Mouse (Mus musculus) frontal cortex, postnatal 25 days (tissue): Measurements from ENCODE around the gene Dlg4.
A peak's percentile ranks its signal among the peaks of the same experiment; 100 is the strongest.

ENCODE experiments used
- DNase-seq, 2 experiments: peaks; one replicate each; pipeline ENCODE4 v3.0.0; 2022; ENCODE audit warnings: low spot score in 2 of 2

Gene Dlg4

DNA sequence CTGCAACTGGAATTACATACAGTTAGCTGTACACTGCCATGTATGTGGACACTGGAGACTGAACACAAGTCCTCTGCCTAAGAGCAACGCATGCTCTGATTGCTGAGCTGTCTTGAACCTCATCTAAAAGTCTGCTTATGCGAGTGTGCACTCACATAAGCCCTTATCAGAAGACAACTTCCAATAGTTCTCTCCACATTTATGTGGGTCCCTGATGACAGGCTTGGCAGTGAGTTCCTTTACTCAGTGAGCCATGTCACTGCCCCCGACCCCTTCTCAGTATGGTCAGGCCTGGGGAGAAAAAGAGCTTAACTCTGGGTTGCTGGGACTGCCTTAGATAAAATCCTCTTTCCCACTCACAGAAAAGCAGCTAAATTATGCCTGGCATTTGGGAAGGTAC is at the start of gene Dlg4:
TSS of gene Dlg4 (plus strand) at position 274 of the 400 bp plus-strand sequence.
- DNase-seq = no peak

DNA sequence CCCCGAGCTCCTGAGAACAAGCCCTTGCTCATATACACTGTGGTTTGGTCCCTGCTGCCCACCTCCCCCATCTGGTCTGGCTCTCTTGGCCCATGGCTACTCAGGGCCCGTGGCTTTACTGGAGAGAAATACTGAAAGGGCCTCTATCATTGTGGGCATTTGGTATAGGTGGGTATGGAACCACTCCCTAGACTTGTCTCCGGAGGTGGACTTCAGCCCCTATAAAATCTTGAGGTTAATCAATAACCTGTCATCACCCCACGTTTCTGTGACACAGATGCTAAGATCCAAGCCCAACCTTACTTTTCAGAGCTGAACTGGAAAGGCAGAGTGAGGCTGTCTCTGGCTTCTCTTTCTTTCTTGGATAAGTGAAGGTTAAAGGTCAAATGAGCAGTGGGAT is 47.9 kb upstream of the Dlg4 start:
- no peak for DNase-seq

DNA sequence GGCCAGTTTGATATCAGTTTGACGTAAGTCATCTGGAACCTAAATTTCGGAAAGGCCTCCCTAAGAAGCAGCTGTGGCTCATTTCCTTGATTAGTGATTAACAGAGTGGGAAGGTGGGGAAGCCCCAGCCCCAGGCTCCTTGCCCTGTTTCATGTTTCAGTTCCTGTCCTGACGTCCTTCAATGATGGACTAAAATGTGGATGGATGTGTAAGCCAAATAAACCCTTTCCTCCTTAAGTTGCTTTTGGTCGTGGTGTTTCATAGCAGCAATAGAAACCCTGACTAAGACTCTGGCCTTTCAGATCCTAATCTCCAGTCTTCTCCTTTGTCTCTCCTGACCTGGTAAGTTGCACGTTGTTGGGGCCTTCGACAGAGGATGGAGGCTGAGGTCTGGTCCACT is 46.5 kb upstream of the Dlg4 start:
- DNase-seq = no peak

DNA sequence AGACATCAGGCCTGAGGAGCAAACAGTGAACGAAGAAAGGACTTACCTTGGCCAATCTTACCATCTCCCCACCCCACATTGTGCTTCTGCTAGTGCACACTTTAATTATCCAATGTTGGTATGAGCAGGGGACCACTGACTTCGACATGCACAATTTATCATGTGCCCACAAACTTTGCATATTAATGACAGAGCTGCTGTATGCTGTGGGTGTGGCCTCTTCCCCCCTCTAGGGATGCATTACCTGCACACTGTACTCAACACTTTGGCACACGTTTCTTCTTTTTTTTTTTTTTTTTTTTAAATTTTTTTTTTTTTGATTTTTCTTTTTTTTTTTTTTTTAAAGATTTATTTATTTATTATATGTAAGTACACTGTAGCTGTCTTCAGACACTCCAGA is 46.0 kb upstream of the Dlg4 start:
- DNase-seq = no peak

DNA sequence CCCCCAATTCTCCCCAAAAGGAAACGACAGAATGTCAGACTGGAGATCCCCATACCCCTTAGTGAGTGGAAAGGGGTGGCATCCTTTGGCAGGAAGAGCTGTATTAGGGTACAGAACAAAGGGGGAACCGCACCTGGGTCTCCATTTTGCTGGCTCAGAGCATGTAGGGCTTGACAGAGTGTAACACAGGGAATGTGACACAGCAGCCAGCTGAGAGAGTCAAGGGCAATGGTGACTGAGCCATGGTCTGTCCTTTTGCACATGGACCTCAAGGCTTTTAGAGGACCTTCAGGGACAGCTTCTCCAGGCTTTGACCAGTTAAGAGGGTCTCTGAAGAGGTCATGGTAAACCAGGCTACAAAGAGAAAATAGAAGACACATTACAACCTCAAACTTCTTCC is 41.8 kb upstream of the Dlg4 start:
- no peak for DNase-seq

DNA sequence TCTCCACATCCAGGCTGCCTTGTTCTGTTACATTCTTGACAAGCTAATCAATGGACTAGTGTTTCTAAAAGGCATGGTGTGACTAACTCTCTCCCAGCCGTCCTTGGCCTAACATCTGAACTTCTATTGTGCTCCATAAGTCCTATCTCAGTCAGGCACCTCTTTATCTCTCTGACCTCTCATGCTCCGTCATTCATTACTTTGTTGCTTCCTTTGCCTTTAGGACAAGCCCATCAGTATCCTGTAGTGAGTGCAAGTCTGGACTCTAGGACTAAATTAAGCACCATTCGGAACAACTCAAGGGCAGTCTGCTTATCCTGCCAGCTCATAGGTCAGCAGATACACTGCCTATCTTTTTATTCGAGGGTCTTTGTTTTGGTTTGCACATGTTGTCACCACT is 40.5 kb upstream of the Dlg4 start:
- no peak for DNase-seq

DNA sequence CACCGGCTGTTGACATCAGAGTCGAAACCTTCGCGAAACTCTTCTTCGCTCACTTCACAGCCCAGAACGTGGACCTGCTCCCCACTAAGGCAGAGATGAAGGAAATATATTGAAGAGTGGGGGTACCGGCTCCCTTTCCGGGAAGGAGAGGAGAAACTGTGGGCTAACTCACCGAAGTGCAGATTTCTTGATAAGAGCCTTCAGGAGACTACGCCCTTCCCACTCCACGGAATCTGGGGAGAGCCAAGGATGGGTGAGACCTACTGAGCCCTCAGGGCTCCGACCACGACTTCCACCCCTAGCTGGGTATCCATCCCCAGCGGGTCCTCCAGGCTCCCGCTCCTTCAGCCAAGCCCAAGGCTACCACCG is 36.9 kb upstream of the Dlg4 start:
- no peak for DNase-seq

- DNase-seq = peak; percentile 99 to 100
These were observed 36.3 kb upstream of the Dlg4 start for GRCm38 (mm10) chr11:69980196-69981140.

GRCm38 (mm10) chr11:69981141-69981762 is 35.5 kb upstream of the Dlg4 start, which contains the start of gene Ctdnep1:
TSS of gene Ctdnep1 (plus strand) at chr11:69981156.
- DNase-seq = no peak

DNA sequence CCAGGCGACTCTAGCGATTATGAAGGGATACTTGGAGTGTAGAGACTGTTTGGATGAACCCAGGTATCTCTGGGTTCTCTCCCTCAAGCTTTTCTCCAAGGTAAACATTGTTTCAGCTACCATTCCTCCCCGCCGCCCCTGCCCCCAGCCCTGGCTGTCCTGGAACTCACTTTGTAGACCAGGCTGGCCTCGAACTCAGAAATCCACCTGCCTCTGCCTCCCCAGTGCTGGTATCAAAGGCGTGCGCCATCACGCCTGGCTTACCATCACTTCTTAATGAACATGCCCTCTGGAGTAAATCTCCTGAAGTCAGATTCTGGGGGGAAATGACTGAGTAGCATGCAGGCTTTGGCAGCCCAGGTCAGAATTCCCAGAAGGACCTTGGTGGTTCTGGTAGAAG is 34.5 kb upstream of the Dlg4 start, which contains the start of gene Elp5:
TSS of gene Elp5 (minus strand) at position 293 of the 400 bp plus-strand sequence.
- no peak for DNase-seq

DNA sequence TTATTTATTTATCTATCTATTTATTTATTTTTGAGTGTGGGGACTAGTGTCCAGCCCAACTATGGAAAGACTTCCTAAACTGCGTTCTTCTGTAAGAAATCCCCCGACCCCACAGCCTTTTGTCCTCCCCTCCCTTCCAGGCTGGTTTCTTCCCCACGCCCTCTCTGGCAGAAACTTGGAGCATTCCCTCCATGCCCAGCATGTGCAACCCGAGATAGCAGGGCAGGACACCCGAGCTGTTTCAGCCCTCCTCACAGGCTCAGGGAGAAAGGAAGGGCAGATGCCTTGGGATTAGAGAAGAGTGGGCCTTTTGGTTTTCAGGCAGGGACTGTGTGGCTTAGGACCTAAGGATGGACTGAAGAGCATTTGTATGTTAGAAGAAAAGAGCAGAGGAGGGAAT is 33.9 kb upstream of the Dlg4 start:
- no peak for DNase-seq

DNA sequence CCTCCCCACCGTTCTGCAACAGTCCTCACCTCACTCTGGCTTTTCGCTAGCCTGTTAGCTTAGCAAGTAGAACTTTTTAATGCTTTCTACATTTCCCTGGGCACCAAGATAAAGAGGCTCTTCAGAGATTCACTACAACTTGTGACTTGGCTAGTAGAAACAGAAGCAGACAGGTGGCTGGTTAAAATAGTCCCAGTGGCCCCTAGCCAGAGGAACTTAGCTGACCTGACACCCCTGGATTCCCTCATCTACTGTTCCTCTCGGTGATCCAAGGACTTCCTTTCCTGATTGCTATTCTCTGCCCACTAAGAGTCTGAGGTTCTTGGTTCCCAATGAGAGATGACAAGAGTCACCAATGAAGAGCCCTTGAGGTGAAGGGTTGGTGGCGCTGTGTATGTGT is 33.4 kb upstream of the Dlg4 start:
- DNase-seq = no peak

GRCm38 (mm10) chr11:69984431-69984830 is 32.3 kb upstream of the Dlg4 start:
- no peak for DNase-seq

- no peak for DNase-seq
These were observed 26.8 kb upstream of the Dlg4 start for GRCm38 (mm10) chr11:69989949-69990348.

DNA sequence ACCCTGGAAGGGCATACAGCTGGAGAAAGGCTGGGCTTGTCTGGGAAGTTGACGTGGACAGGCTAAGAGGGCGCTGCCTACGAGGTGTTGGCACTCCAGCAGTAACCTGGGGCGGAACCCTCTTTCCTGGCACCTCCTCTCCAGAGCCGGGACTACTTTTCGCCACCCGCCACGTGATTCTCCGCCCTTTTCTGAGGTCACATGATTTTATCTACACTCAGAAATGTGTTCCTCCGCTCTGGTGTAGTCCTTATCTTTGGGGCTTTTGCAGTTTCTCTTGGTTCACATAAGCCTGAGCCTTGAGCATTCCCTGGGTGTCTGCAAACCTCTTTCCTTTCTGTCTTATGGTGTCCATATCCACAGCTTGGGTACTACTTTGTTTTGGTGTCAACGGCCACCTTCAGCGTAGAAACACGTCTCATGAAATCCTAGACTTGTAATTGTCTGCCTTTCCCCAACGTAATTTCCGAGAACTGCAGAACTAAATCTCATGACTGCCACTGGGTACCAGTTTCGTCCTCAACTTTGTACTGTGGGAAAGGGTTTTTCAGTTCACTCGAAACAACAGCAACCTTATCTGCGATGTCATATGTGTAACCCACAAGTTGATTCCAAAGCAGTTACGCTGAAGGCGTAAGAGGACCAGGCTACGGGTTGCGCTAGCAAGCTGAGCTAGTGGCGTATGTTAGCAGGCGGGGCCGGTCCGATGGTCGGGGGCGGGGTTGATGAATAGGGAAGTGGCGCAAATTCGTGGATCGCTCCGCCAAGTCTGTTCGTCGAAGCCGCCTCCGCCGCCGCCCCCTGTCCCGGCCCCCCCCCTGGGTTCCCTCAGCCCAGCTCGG is 25.7 kb upstream of the Dlg4 start, which contains the start of gene Gabarap:
TSS of gene Gabarap (plus strand) at position 294 of the 842 bp plus-strand sequence.
- DNase-seq = peak; percentile 93 to 97

DNA sequence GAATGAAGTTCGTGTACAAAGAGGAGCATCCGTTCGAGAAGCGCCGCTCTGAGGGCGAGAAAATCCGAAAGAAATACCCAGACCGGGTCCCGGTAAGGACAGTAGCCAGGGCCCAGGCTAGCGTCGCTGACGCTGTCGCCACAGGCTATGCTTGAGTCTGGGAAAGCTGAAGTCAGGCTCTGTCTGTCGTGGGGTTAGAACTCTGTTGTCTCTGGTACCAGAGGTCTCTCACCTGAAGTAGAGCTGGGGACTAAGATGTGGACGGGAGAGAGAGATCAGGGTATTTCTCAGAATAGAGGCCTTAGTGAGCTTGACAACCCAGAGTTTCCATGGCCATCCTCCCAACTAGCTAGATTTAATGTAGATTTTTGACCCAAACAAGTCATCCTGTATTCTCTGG is 25.0 kb upstream of the Dlg4 start:
- no peak for DNase-seq

GRCm38 (mm10) chr11:69992396-69992795 is 24.3 kb upstream of the Dlg4 start:
- DNase-seq = no peak

DNA sequence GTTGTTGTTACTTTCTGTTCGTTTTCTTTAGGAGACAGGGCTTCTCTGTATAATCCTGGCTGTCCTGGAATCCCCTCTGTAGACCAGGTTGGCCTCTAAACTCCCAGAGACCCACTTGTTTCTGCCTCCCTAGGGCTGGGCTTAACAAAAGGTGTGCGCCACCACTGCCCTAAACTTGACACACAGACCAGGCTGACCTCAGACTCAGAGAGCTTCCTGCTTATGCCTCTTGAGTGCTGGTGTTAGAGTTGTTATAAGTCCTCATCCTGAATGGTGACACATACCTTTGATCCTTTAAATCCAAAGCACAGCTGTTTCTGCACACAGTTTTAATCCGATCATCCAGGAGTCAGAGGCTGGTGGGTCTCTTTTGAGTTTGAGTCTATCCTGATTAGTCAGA is 23.8 kb upstream of the Dlg4 start:
- DNase-seq = no peak

- no peak for DNase-seq
These were observed 22.2 kb upstream of the Dlg4 start for GRCm38 (mm10) chr11:69994401-69995090.

GRCm38 (mm10) chr11:69995391-69995960 is 21.3 kb upstream of the Dlg4 start, which contains the start of gene Phf23:
TSS of gene Phf23 (plus strand) at chr11:69995777.
- DNase-seq = peak; percentile 80 to 91
